Mouse (Mus musculus) bone marrow, adult 2 months (tissue): ENCODE measurements at regions not wholly inside any gene's neighbourhood (a gene's known extent, or its start where the extent isn't known, plus 50 kb on each side); places are given as distances from the start of the nearest gene placed in this dataset.

Source experiments
- H3K27ac ChIP-seq: fragments of 200-500 bp; 2 replicates; pipeline ENCODE4 v1.5.1; 2012; ENCODE audit warnings: low read depth, mild to moderate bottlenecking, control low read depth, inconsistent platforms, low read length; ENCODE audit not compliant: control insufficient read depth, poor library complexity, insufficient read depth
- H3K4me1 ChIP-seq: fragments of 200-500 bp; 2 replicates; pipeline ENCODE4 v1.6.1; 2011; ENCODE audit warnings: low read length; ENCODE audit not compliant: control insufficient read depth, insufficient read depth
- H3K4me3 ChIP-seq: fragments of 200-500 bp; replicated peaks from 2 replicates; pipeline ENCODE3; 2011; ENCODE audit warnings: mild to moderate bottlenecking, low read depth, low read length, control low read depth; ENCODE audit not compliant: control insufficient read depth
- CTCF ChIP-seq: fragments of 200-500 bp; IDR thresholded peaks from 2 replicates; pipeline ENCODE4 v1.5.1; 2011; ENCODE audit warnings: low read length, control low read depth; ENCODE audit not compliant: control insufficient read depth, insufficient read depth
- POLR2A ChIP-seq: fragments of 200-500 bp; IDR thresholded peaks from 2 replicates; pipeline ENCODE4 v1.6.1; 2011; ENCODE audit warnings: low read depth, mild to moderate bottlenecking, control low read depth, low read length, borderline replicate concordance; ENCODE audit not compliant: control insufficient read depth
- WGBS: fragments of 180-500 bp; shearing (Covaris S2); methylation state at CpG from one replicate; pipeline ENCODE4 v1.1.7; 2018; 5-methylcytosine and 5-hydroxymethylcytosine counted together

DNA sequence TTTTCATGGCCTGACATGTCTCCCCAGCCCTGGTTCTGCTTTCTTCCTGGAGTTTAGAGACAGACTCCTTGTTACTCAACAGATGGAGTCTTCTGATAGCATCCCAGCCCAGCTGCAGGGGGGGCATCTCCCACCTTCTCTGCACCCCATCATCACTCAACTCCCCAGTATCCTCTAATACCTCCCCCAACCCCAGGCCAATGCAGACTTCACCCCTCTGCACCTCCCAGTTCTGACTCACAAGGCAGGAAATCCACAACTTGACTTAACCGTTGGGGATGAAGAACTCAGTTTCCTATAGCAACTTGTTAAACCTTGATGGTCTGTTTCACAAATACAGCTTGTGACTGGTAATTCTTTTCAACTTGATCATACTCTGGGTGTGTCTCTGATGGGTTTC is 73.7 kb upstream of the Rreb1 start:
- no peak overlapping the region for H3K4me3 ChIP-seq
- 4% methylated on average over 1 of the region's 1 CpGs for WGBS
- peaks cover 1% of the 10 kb centered on the region; the same call in 1 of the 2 replicates for H3K4me1 ChIP-seq
- no peak for TF ChIP-seq POLR2A
- no peak overlapping the region for H3K27ac ChIP-seq

DNA sequence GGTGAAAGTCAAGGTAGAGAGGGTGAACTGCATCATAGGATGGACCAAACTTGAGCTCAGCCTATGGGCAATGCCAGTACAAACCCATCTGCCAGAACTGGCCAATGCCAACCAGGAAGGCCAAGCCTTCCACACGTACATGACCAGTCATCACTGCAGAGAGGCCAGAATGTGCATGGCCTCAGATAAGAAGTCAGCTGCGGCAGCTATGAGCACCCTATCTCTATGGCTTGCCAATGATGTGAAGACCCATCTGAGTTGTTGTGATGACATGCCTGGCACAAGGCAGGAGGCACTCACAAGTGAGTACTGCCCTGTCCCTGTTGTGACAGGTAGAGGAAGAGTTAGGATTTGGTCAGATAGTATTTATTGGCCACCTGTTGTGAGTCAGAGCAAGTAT is 72.7 kb upstream of the Rreb1 start:
- TF ChIP-seq POLR2A (no peak), CTCF (no peak)
- H3K4me1 ChIP-seq = peaks cover 1% of the 10 kb centered on the region; the same call in 1 of the 2 replicates
- 68% methylated on average over 2 of the region's 2 CpGs for WGBS

DNA sequence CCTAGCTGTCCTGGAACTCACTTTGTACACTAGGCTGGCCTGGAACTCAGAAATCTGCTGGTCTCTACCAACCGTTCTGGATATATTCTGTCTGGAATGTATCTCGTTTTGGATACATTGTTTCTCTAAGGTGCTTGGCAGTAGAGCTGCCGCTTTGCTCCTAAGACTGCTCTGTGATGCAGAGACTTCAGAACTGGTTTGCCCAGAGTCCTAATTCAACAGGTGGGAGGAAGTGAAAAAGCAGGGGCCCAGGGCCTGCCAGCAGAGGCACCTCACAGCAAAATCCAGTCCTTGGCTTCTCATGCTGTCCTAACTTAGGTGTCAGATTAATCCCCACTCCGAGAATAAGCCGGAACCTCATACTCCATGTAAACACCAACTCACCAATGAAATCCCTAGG is 67.3 kb upstream of the Rreb1 start:
- TF ChIP-seq POLR2A = no peak
- no peaks in the 10 kb centered on the region for H3K4me1 ChIP-seq
- WGBS = 82% methylated on average over 5 of the region's 5 CpGs

More for the DNA sequence above, 72.7 kb upstream of the Rreb1 start:
- Histone ChIP-seq H3K4me3 (no peak overlapping the region), H3K27ac (no peak overlapping the region)

DNA sequence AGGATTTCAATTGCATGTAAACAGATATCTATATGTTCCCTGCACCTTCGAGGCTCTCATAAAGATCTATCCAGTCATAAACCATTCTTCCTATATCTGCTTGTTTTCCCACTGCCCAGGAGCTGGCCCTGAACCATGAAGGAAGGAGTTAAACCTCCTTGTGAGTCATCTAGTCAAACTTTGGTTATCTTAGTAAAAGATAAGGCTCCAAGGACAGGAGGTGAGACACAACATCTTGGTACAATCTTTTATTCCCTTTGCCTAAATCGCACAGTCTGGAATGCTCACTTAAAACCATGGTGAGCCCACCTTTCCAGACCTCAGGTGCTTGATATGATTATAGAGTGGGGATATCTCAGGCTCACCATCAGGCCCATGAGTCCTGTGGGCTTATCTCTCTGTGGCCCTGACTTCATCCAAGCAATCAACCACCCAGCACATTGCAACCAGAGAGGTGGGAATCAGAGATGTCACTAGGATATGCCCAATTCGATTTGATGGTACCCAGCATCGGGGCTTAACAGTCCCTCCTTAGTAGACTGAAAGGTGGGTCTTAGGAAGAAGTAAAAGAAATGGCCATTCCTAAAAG is 65.2 kb upstream of the Rreb1 start:
- Histone ChIP-seq H3K4me3 (no peak overlapping the region), H3K27ac (no peak overlapping the region), H3K4me1 (no peaks in the 10 kb centered on the region; the same call in 1 of the 2 replicates)
- 70% methylated on average over 4 of the region's 4 CpGs for WGBS
- TF ChIP-seq POLR2A = no peak
- TF ChIP-seq CTCF = no peak

More for the DNA sequence above, 67.3 kb upstream of the Rreb1 start:
- Histone ChIP-seq H3K27ac (no peak overlapping the region), H3K4me3 (no peak overlapping the region)

DNA sequence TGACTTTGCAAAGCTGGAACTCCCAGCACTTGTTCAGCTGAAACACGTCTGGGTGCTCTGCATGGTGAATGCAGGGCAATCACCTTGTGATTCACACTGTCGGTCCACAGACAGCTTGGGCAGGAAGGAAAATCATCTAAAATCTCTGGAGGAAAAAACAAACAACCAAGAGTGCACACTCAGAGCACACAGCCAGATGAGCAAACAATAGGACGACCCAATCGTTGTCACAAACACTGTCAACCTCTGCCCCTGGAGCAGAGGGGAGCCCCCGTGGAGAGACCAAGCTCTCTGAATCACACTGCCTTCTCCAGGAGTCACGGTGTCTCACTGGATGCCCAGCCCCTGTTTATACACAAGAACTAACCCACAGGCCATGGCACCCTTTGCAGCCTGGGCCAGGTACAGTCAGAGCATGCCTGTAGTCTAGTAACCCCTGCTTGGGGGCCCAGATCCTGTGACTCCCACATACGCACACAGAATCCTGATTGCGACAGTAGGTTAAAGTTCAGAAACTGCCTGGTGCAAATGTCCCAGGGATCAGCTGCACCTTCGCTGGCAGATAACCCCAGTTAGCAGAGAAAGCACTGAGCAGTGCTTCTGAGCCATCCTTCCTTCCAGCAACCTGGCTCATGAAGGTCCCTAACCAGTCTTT is 63.0 kb upstream of the Rreb1 start:
- H3K4me1 ChIP-seq = no peaks in the 10 kb centered on the region; the same call in 1 of the 2 replicates

DNA sequence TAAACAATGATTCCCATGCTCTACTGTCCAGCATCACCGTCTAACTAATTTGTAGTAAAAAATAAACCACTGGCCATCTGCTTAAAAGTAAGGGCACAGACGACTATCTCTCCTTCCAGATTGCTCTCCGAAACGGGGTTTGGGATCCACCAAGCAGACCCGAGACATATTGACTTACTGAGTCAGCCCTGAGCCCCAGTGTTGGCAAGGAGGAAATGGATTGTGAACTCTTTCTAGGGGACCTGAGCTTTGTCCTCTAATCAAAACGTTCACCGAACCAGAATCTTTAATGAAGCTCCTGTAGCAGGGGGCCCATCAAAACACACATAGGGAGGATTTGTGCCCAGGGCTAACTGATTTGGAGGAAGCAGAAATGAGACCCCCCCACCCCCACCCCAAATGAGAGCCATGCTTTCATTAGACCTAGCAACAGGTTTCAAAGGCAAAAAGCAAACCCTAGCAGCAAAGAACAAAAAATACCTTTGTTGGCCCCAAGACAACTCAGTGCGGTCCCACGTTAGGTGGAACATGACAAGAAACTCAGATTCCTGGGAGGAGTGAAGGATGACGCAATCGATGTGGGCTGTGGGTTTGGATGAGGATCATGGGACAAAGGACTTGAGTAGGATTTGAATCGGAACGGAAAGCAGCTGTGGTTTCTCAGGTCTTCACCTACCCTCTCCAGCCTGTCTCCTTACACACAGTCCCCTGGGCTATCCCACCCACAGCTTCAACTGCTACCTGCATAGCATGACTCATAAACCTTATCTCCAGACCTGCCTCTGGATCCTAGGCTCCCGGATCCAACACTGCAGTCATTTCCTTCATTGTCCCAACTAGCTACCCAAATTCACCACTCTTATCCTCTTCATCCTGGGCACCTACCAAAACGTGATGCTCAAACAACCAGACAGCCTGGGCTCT is 62.2 kb upstream of the Rreb1 start:
- TF ChIP-seq CTCF (no peak), POLR2A (no peak)
- Histone ChIP-seq H3K27ac (no peak overlapping the region), H3K4me3 (no peak overlapping the region), H3K4me1 (no peaks in the 10 kb centered on the region; the same call in 1 of the 2 replicates)
- WGBS = 67% methylated on average over 15 of the region's 15 CpGs

More for the DNA sequence above, 63.0 kb upstream of the Rreb1 start:
- TF ChIP-seq POLR2A (no peak), CTCF (no peak)
- Histone ChIP-seq H3K27ac (no peak overlapping the region), H3K4me3 (no peak overlapping the region)
- 53% methylated on average over 9 of the region's 9 CpGs for WGBS

DNA sequence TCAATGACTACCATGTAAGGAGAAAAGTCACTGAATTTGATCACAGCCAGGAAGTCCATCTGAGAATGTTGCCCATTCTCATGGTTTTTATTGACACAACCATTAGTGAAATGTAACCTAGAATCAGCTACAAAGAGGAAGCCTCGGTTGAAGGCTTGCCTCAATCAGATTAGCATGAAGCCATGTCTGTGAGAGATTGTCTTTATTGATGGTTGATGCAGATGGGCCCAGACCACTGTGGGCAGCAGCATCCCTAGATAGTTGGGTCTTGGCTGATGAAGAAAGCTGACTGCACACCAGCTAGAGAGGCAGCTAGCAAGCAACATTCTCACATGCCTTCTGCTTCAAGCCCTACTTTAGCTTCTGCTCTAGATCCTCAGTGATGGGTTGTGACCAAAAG is 60.4 kb upstream of the Rreb1 start:
- Histone ChIP-seq H3K4me3 (no peak overlapping the region), H3K27ac (no peak overlapping the region), H3K4me1 (no peaks in the 10 kb centered on the region; the same call in 1 of the 2 replicates)
- WGBS = 64% methylated on average over 1 of the region's 1 CpGs
- TF ChIP-seq CTCF = no peak
- no peak for TF ChIP-seq POLR2A

DNA sequence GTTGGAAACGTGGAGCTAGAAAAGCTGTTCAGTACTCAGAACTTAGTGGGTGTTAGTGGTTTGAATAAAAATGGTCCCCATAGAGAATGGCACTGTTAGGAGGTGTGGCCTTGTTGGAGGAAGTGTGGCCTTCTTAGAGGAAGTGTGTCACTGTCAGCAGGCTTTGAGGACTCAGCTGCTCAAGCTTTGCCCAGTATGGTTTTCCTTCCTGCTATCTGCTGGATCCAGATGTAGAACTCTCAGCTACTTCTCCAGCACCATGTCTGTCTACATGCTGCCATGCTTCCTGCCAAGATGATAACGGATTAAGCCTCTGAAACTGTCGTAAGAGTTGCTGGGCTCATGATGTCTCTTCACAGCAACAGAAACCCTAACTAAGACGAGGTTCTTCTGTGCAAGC is 59.8 kb upstream of the Rreb1 start:
- Histone ChIP-seq H3K27ac (no peak overlapping the region), H3K4me1 (no peaks in the 10 kb centered on the region; the same call in 1 of the 2 replicates), H3K4me3 (no peak overlapping the region)
- TF ChIP-seq CTCF = no peak
- 20% methylated on average over 4 of the region's 4 CpGs for WGBS
